Mouse (Mus musculus) forebrain, embryonic 10.5 days (tissue): ENCODE results near the gene Larp7. TPM values are rescaled to one million over a fixed set of nuclear protein-coding genes. Genes with fewer than 3 reads are reported as not detected.

Experiments used
- DNase-seq: peaks from one replicate; pipeline ENCODE4 v3.0.0-alpha.2; 2017; ENCODE audit warnings: low spot score; ENCODE audit errors: extremely low spot score
- H3K27ac ChIP-seq: fragments of 300-500 bp; sonication (generic); 2 replicates; pipeline ENCODE4 v1.5.1; 2016; ENCODE audit warnings: mild to moderate bottlenecking
- H3K27me3 ChIP-seq: fragments of 300-500 bp; sonication (generic); 2 replicates; pipeline ENCODE4 v1.6.1; 2016; ENCODE audit warnings: mild to moderate bottlenecking; ENCODE audit not compliant: poor library complexity, severe bottlenecking
- H3K36me3 ChIP-seq: fragments of 300-500 bp; sonication (generic); replicated peaks from 2 replicates; pipeline ENCODE4 v1.6.1; 2016; ENCODE audit warnings: mild to moderate bottlenecking, moderate library complexity
- H3K4me1 ChIP-seq: fragments of 300-500 bp; sonication (generic); 2 replicates; pipeline ENCODE4 v1.6.1; 2016
- H3K4me3 ChIP-seq: fragments of 300-500 bp; sonication (generic); 2 replicates; pipeline ENCODE4 v1.5.1; 2016; ENCODE audit warnings: mild to moderate bottlenecking, moderate library complexity
- H3K9me3 ChIP-seq: fragments of 300-500 bp; sonication (generic); 2 replicates; pipeline ENCODE4 v1.6.1; 2016; ENCODE audit warnings: mild to moderate bottlenecking, moderate library complexity
- WGBS: fragments of 180-500 bp; shearing (Covaris S2); methylation state at CpG from one replicate; pipeline ENCODE4 v1.1.7; 2016; 5-methylcytosine and 5-hydroxymethylcytosine counted together
- polyA plus RNA-seq: library from polyadenylated mRNA; unstranded; fragments of >200 nt; fragmentation: Nextera tagmentation; extraction: Ambion mirVana; gene quantifications from 2 replicates; pipeline ENCODE4 v1.2.1, GENCODE M21; 2016

The Larp7 gene
- polyA plus RNA-seq, 1 experiment from 2014 or later, result 88.7 TPM

GRCm38 (mm10) chr3:127530293-127530692 lies 22.9 kb downstream of the Larp7 start:
- no peak for DNase-seq
- H3K27me3 ChIP-seq, result no peaks in the 10 kb centered on the region
- peaks cover 9% of the 10 kb centered on the region for H3K4me1 ChIP-seq
- H3K27ac ChIP-seq, result peak overlapping the region; percentile 35; the same call in 1 of the 2 replicates
- no peaks in the 10 kb centered on the region for H3K9me3 ChIP-seq
- 0 out of 2 replicates have a peak, but pooled peaks cover 2% of the 10 kb centered on the region for H3K36me3 ChIP-seq
- 10% methylated on average over 4 of the region's 4 CpGs for WGBS
- H3K4me3 ChIP-seq, result no peak overlapping the region

- no peak overlapping the region for H3K4me3 ChIP-seq
- 0 out of 2 replicates have a peak, but pooled peaks cover 2% of the 10 kb centered on the region for H3K36me3 ChIP-seq
- 79% methylated on average over 4 of the region's 4 CpGs for WGBS
- no peaks in the 10 kb centered on the region for H3K9me3 ChIP-seq
- DNase-seq, result no peak
- H3K4me1 ChIP-seq, result peaks cover 9% of the 10 kb centered on the region
- H3K27me3 ChIP-seq, result no peaks in the 10 kb centered on the region
- no peak overlapping the region for H3K27ac ChIP-seq
These were observed 23.3 kb downstream of the Larp7 start for GRCm38 (mm10) chr3:127529824-127530223.

DNA sequence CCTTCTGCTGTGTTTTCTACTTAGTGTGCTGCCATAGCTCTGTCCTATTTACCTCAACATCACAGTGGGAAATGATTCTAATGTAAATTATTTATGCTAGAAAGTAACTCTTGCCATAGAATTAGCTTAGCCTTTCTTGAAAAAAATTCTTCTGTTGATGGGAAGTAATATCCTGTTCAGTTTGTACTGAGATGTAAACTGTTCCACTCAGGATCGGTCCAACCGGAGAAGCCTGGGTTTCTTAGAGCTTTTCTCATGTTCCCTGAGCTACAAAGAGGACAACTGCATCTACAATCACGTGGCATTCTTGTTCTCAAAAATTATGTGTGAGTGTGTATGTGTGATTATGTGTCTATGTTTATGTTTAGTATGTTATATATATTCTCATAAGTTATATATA lies 23.9 kb downstream of the Larp7 start:
- no peaks in the 10 kb centered on the region for H3K36me3 ChIP-seq
- H3K27me3 ChIP-seq, result no peaks in the 10 kb centered on the region
- H3K4me3 ChIP-seq, result no peak overlapping the region
- DNase-seq, result no peak
- no peaks in the 10 kb centered on the region for H3K9me3 ChIP-seq
- peaks cover 9% of the 10 kb centered on the region for H3K4me1 ChIP-seq
- H3K27ac ChIP-seq, result no peak overlapping the region
- 91% methylated on average over 3 of the region's 3 CpGs for WGBS

- DNase-seq, result no peak
- Histone ChIP-seq H3K27me3 (no peaks in the 10 kb centered on the region), H3K4me1 (peaks cover 9% of the 10 kb centered on the region), H3K27ac (no peak overlapping the region), H3K9me3 (no peaks in the 10 kb centered on the region), H3K36me3 (no peaks in the 10 kb centered on the region), H3K4me3 (no peak overlapping the region)
- 76% methylated on average over 5 of the region's 5 CpGs for WGBS
These were observed 25.6 kb downstream of the Larp7 start for GRCm38 (mm10) chr3:127527465-127528034.

DNA sequence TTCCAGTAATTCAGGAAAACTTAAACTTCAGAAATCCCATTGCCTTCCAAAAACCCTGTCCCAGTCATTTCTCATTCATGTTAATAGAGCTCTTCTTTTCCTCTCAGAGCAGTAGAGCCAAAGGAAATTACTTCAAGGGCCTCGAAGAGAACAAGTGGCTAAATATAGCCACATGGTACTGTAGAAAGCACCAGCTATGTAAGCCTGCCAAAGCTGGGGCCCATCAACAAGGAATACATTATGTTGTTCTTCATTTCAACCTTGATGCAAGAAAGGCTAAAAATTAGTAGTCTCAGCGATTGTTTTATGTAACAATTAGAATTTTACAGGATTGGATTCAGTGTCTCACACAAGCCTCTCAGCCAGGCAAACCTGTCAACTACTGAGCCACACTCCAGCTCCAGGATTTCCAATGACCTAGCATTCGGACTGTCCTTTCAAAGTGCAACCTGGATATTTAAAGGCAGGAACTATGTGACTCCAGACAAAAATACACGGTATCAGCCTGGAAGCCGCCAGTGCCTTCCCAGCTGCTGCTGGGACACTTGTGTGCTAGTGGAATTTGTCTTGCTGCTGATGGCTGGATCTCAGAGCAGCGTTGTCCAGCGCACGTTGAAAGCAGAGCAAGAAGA lies 27.8 kb downstream of the Larp7 start:
- Histone ChIP-seq H3K27me3 (no peaks in the 10 kb centered on the region), H3K27ac (no peak overlapping the region), H3K4me3 (no peak overlapping the region), H3K4me1 (peaks cover 6% of the 10 kb centered on the region), H3K9me3 (no peaks in the 10 kb centered on the region), H3K36me3 (no peaks in the 10 kb centered on the region)
- WGBS, result 90% methylated on average over 8 of the region's 8 CpGs
- DNase-seq, result no peak

DNA sequence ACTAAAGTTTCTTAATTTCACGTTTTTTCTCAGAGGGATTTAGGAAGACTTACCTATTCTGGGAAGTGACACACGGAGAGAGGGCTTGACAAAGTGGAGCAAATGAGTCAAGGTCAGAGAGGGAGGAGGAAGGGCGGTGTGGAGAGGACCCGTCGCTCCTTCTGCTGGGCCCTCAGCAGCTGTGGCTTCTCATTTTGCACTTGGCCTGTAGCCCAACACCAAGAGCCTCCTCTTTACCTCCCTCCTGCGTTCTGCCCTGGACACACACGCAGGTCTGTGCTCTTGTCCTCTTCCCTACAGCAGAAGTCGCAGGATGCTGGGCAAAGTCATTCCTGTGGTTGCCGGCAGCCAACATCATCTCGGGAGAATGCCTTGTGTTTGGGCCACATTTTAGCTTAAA lies 32.0 kb downstream of the Larp7 start:
- Histone ChIP-seq H3K27me3 (no peaks in the 10 kb centered on the region), H3K9me3 (no peaks in the 10 kb centered on the region), H3K4me1 (peaks cover 4% of the 10 kb centered on the region), H3K27ac (no peak overlapping the region), H3K36me3 (no peaks in the 10 kb centered on the region), H3K4me3 (no peak overlapping the region)
- no peak for DNase-seq
- 84% methylated on average over 10 of the region's 10 CpGs for WGBS

- H3K9me3 ChIP-seq, result no peaks in the 10 kb centered on the region
- 84% methylated on average over 6 of the region's 6 CpGs for WGBS
- H3K36me3 ChIP-seq, result no peaks in the 10 kb centered on the region
- H3K4me1 ChIP-seq, result peaks cover 9% of the 10 kb centered on the region
- H3K27ac ChIP-seq, result no peak overlapping the region
- no peak overlapping the region for H3K4me3 ChIP-seq
- DNase-seq, result no peak
- no peaks in the 10 kb centered on the region for H3K27me3 ChIP-seq
These were observed 32.8 kb downstream of the Larp7 start for GRCm38 (mm10) chr3:127520300-127520699.

- no peak for DNase-seq
- Histone ChIP-seq H3K9me3 (no peaks in the 10 kb centered on the region), H3K4me1 (peaks cover 13% of the 10 kb centered on the region), H3K27ac (no peak overlapping the region), H3K27me3 (no peaks in the 10 kb centered on the region), H3K4me3 (no peak overlapping the region), H3K36me3 (no peaks in the 10 kb centered on the region)
- 90% methylated on average over 1 of the region's 1 CpGs for WGBS
These were observed 37.9 kb downstream of the Larp7 start for GRCm38 (mm10) chr3:127515251-127515650.

GRCm38 (mm10) chr3:127513699-127514098 lies 39.5 kb downstream of the Larp7 start:
- Histone ChIP-seq H3K4me3 (no peak overlapping the region), H3K9me3 (no peaks in the 10 kb centered on the region), H3K36me3 (no peaks in the 10 kb centered on the region), H3K27me3 (no peaks in the 10 kb centered on the region), H3K4me1 (peaks cover 13% of the 10 kb centered on the region), H3K27ac (no peak overlapping the region)
- no peak for DNase-seq
- WGBS, result 92% methylated on average over 2 of the region's 2 CpGs

DNA sequence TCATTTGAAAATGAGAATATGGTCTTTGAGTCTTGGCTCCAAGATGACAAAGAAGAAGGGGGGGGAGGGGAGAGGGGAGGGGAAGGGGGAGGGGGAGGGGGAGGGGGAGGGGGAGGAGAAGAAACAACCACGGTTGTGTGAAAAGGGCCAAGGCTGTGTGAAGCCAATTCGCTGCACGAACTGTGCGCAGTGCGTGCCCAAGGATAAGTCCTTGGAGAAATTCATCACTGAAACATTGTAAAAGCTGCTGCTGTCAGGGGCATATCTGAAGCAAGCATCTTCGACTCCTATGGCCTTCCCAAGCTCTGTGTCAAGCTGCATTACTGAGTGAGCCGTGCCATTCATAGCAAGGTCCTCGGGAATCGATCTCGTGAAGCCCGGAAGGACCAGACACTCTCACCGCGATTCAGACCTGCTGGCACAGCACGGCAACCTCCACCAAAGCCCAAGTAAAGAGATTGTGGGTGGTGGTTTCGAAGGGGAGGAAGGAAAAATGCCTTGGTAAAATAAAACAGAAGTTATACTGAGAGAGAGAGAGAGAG lies 40.3 kb downstream of the Larp7 start:
- no peak overlapping the region for H3K4me3 ChIP-seq
- no peak for DNase-seq
- H3K27ac ChIP-seq, result no peak overlapping the region
- H3K27me3 ChIP-seq, result no peaks in the 10 kb centered on the region
- H3K36me3 ChIP-seq, result no peaks in the 10 kb centered on the region
- H3K4me1 ChIP-seq, result peaks cover 13% of the 10 kb centered on the region
- WGBS, result 78% methylated on average over 15 of the region's 15 CpGs
- no peaks in the 10 kb centered on the region for H3K9me3 ChIP-seq

DNA sequence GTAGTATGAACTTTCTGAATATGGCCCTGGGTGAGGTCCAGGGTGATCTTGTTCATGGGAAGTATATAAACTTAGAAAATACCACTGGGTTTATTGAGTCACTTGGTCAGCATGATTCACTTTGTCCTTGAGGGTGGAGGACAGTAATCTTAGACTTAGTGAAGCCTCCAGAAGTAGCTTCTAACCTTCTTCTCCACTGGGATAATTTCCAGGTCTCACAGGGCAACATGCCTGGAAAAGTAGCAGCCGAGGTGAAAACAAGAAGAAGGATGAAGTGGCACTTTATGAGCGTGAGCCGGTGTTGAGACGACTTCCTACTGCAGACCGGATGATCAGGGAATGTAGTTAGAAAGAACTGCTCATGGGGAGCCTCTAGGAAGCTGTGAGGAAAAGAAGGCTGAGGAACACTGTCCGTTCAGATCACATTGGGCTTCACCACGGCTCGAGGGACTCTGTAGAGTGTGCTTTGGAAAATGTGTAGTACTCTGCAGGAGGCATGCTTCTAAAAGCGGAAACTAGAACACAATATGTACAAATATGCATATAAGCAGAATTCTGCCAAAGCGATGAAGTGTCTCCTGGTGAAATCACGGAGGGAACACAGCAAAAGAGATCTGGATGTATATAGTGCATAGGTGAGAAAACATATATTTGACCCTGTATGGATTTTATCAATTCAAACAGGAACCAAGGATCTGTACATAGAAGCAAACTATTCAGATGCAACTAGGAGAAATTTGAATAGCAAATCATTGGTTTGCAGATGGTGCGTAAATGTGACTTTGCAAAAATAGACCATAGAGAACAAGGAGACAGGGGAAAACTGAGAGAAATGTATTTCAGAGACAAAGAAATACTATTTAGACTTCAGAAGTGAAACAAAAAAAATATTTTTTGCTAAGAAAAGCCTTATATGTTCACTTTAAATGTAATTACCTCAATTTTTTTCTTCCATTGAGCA lies 41.1 kb downstream of the Larp7 start:
- Histone ChIP-seq H3K4me1 (peaks cover 13% of the 10 kb centered on the region), H3K9me3 (no peaks in the 10 kb centered on the region), H3K36me3 (no peaks in the 10 kb centered on the region), H3K4me3 (no peak overlapping the region), H3K27me3 (no peaks in the 10 kb centered on the region), H3K27ac (no peak overlapping the region)
- WGBS, result 89% methylated on average over 12 of the region's 12 CpGs
- DNase-seq, result no peak

DNA sequence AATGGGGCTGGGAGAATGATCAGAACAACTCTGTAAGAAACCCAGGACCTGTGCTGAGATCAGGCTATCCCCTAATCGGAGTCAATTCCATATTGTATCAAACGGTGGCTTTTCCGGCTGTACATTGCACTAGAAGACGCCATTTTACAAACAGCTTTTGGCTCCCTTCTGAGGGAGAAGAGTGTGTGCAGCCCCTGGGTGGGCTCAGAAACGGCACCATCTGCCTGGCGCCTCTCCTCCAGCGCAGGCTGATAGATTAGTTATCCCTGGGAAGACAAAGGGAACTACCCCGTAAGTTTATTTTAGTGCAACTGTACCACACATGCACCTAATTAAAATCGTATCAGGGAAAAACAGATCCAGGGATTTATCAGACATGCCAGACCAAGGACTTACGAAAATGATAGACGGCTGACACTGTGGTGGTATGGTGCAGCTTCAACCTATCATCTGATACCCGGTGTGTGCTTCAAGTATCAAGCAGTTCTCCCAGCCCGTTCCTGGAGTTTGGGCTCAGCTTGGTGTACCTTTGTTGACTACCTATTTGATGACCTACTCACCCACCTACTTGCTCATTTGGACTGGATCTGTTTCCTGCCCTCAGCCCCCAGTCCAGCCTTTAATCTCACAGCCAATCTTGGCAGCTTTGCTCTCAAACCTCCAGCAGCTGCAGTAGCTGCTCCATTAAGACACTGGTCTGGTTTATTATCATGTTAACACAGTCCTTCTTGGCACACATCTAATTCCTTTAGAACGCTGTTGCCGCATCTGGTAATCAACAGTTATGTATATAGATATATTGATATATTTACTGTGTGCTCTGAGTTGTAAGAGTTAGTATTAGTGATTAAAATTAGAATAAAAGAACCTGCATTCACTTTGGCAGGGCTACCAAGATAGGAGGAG lies 45.0 kb downstream of the Larp7 start:
- H3K27ac ChIP-seq, result no peak overlapping the region
- WGBS, result 89% methylated on average over 15 of the region's 15 CpGs
- H3K27me3 ChIP-seq, result no peaks in the 10 kb centered on the region
- no peak for DNase-seq
- H3K4me3 ChIP-seq, result no peak overlapping the region
- no peaks in the 10 kb centered on the region for H3K9me3 ChIP-seq
- H3K36me3 ChIP-seq, result no peaks in the 10 kb centered on the region
- H3K4me1 ChIP-seq, result peaks cover 4% of the 10 kb centered on the region; the same call in 1 of the 2 replicates
